Mouse (Mus musculus) spleen, postnatal 10 days (tissue): ENCODE measurements around the gene Gpr108.

Experiments
- DNase-seq, 2 experiments: peaks; one replicate each; pipeline ENCODE4 v3.0.0; 2021 to 2022; ENCODE audit warnings: low spot score in 2 of 2

Gpr108 gene

GRCm38 (mm10) chr17:57246663-57247392, 1.4 kb downstream of the Gpr108 start:
- peak; percentile 22 to 23 for DNase-seq

- no peak for DNase-seq
These were observed 2.8 kb downstream of the Gpr108 start for GRCm38 (mm10) chr17:57245311-57245929.

GRCm38 (mm10) chr17:57243650-57244370, 4.4 kb downstream of the Gpr108 start:
- DNase-seq = no peak

- DNase-seq = no peak
These were observed 11.1 kb downstream of the Gpr108 start for GRCm38 (mm10) chr17:57237181-57237580.

- DNase-seq = no peak
These were observed 12.4 kb downstream of the Gpr108 start for GRCm38 (mm10) chr17:57235803-57236202.

- DNase-seq = no peak
These were observed 13.9 kb downstream of the Gpr108 start for GRCm38 (mm10) chr17:57234254-57234928.

GRCm38 (mm10) chr17:57233038-57233437, 15.2 kb downstream of the Gpr108 start:
- DNase-seq = no peak

- DNase-seq = no peak
These were observed 16.0 kb downstream of the Gpr108 start for GRCm38 (mm10) chr17:57232200-57232599.

- no peak for DNase-seq
These were observed 16.9 kb downstream of the Gpr108 start for GRCm38 (mm10) chr17:57231321-57231771.

GRCm38 (mm10) chr17:57230728-57231125, 17.5 kb downstream of the Gpr108 start:
- DNase-seq = no peak

- no peak for DNase-seq
These were observed 18.2 kb downstream of the Gpr108 start for GRCm38 (mm10) chr17:57229851-57230727.

GRCm38 (mm10) chr17:57228873-57229272, 19.4 kb downstream of the Gpr108 start:
- DNase-seq = no peak

GRCm38 (mm10) chr17:57228014-57228413, 20.2 kb downstream of the Gpr108 start, which contains the start of gene C3:
TSS of gene C3 (minus strand) at chr17:57228136.
- no peak for DNase-seq

- no peak for DNase-seq
These were observed 20.8 kb downstream of the Gpr108 start for GRCm38 (mm10) chr17:57227468-57227867.

- DNase-seq = peak in 1 of 2 experiments; percentile 11
These were observed 24.9 kb downstream of the Gpr108 start for GRCm38 (mm10) chr17:57223313-57223712.

GRCm38 (mm10) chr17:57221911-57222310, 26.3 kb downstream of the Gpr108 start:
- DNase-seq = peak in 1 of 2 experiments; percentile 6

GRCm38 (mm10) chr17:57219884-57220207, 28.4 kb downstream of the Gpr108 start:
- DNase-seq = peak in 1 of 2 experiments; percentile 61

- DNase-seq = peak; percentile 65 to 84
These were observed 28.9 kb downstream of the Gpr108 start for GRCm38 (mm10) chr17:57219167-57219883.

- peak in 1 of 2 experiments; percentile 10 for DNase-seq
These were observed 29.8 kb downstream of the Gpr108 start for GRCm38 (mm10) chr17:57218335-57218900.
